Mouse (Mus musculus): Measurements from ENCODE around the gene Wdr54. TPM values are rescaled to one million over a fixed set of nuclear protein-coding genes. Genes with fewer than 3 reads are reported as not detected.

Gene Wdr54
- polyA plus RNA-seq (2012; rRNA removed) (0.15 and 0.44 TPM in 2 replicates), polyA plus RNA-seq (2014; fragmentation: Nextera tagmentation; extraction: Ambion mirVana) (0.32 and 0.35 TPM in 2 replicates)

DNA sequence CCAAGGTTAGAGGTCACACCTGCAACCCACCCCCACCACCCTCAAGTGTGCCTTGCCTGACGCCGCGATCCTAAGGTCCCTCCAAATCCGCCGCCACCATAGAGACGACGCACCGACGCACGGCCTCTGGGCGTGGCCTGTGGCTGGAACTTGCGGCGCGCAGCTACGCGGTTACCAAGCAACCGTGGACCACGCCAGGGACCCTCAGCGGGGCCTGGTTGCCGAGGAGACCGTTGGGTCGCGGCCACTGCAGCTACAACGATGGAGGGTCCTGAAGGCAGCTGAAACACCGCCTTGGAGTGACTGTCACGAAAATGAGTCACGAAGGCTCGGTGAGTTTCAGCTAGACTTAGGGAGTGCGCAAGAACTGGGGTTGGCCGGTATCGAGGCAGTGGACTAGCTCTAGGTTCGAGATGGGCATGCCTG is at the start of gene Wdr54, which contains the start of gene 1700003E16Rik:
Gene Wdr54 (minus strand): TSS at position 139 of the 426 bp plus-strand sequence.
Gene 1700003E16Rik (plus strand): TSS at position 146 of the 426 bp plus-strand sequence.
- peak within 1 kb of the TSS; percentile 80 for H3K4me2 ChIP-seq (ENCODE audit: low read depth)
- no peaks in the 10 kb centered on the region for H3K9me3 ChIP-seq (ENCODE audit: control insufficient read depth, low read length)
- H3K4me3 ChIP-seq (ENCODE audit: insufficient read depth in 1 of 2, low read depth in 2 of 2, low read length in 2 of 2), result peak within 1 kb of the TSS; percentile 46 to 53
- DNase-seq (ENCODE audit: low read depth in 3 of 3, low spot score in 3 of 3) (no peak), ATAC-seq (ENCODE audit: insufficient read depth) (0 out of 2 replicates have a peak, but pooled peaks have one; percentile 42)
- H3K27ac ChIP-seq, result no peak within 1 kb of the TSS
- peaks cover 29% of the 10 kb centered on the region for H3K27me3 ChIP-seq (ENCODE audit: control insufficient read depth, insufficient read depth, low read length)
- H3K36me3 ChIP-seq (replicated peaks; ENCODE audit: control insufficient read depth, insufficient read depth, low read depth), result no peaks in the 10 kb centered on the region
- H3K4me1 ChIP-seq (replicated peaks; ENCODE audit: control insufficient read depth in 2 of 2, insufficient read depth in 2 of 2, low read length in 1 of 2), result no peaks in the 10 kb centered on the region
- H3K9ac ChIP-seq (replicated peaks), result no peak within 1 kb of the TSS; the same call in 1 of the 2 replicates
- no peak for TF ChIP-seq EP300 (IDR thresholded peaks at IDR 0.05; ENCODE audit: low read depth)
- 3% methylated on average over 32 of the region's 32 CpGs for WGBS (ENCODE audit: insufficient replicate concordance)

DNA sequence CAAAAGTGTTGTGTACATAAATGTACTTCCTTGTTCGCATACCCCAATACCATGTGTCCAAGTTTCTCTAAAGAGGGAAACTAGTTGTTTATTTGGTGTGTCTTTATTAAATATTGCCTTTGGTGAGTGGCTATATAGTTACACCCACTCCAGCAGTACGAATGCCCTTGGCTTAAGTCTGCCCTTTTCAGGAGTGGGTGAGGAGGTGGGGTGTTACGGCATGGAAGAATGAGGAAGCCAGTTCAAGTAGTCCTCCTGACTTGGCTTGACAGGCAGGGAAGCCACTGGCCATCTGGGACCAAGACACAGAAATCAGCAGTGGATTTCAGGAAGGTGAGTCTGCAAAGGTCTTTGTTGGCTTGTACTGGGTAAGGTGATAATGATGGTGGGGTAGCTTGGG is 49.7 kb upstream of the Wdr54 start:
- Histone ChIP-seq H3K4me3 (ENCODE audit: insufficient read depth in 1 of 2, low read depth in 2 of 2, low read length in 2 of 2) (no peak overlapping the region), H3K9me3 (ENCODE audit: control insufficient read depth, low read length) (no peaks in the 10 kb centered on the region), H3K9ac (replicated peaks) (no peak overlapping the region), H3K27me3 (ENCODE audit: control insufficient read depth, insufficient read depth, low read length) (no peaks in the 10 kb centered on the region), H3K4me2 (ENCODE audit: low read depth) (no peak overlapping the region), H3K27ac (no peak overlapping the region), H3K36me3 (replicated peaks; ENCODE audit: control insufficient read depth, insufficient read depth, low read depth) (no peaks in the 10 kb centered on the region), H3K4me1 (replicated peaks; ENCODE audit: control insufficient read depth in 2 of 2, insufficient read depth in 2 of 2, low read length in 1 of 2) (no peaks in the 10 kb centered on the region)
- 66% methylated on average over 3 of the region's 3 CpGs for WGBS (ENCODE audit: insufficient replicate concordance)
- no peak for ATAC-seq (ENCODE audit: insufficient read depth)
- no peak for TF ChIP-seq EP300 (IDR thresholded peaks at IDR 0.05; ENCODE audit: low read depth)
- no peak for TF ChIP-seq CTCF (IDR thresholded peaks at IDR 0.05; ENCODE audit: low read depth)
- DNase-seq (ENCODE audit: low read depth in 3 of 3, low spot score in 3 of 3), result no peak

DNA sequence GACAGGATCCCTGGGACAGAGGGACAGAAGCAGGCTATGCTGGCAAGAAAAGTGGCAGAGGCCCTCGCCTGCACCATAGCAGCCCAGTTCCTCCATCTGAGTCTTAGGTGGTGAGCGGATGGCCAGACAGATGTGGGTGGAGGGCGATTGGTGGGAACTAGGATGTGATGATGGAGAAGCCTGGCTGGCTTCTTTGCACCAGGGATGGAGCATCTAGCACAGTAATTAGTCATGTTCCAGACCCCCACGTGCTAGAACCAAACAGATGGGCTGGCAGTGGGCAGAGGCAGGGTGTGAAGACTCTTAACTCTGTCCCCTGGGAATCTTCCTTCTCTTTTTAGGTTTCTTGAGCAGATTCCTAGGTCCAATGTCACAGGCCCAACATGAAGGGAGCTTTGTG is 47.1 kb upstream of the Wdr54 start:
- Histone ChIP-seq H3K9me3 (ENCODE audit: control insufficient read depth, low read length) (no peaks in the 10 kb centered on the region), H3K4me1 (replicated peaks; ENCODE audit: control insufficient read depth in 2 of 2, insufficient read depth in 2 of 2, low read length in 1 of 2) (no peaks in the 10 kb centered on the region), H3K27ac (no peak overlapping the region), H3K4me2 (ENCODE audit: low read depth) (no peak overlapping the region), H3K36me3 (replicated peaks; ENCODE audit: control insufficient read depth, insufficient read depth, low read depth) (no peaks in the 10 kb centered on the region), H3K9ac (replicated peaks) (no peak overlapping the region), H3K4me3 (ENCODE audit: insufficient read depth in 1 of 2, low read depth in 2 of 2, low read length in 2 of 2) (no peak overlapping the region), H3K27me3 (ENCODE audit: control insufficient read depth, insufficient read depth, low read length) (no peaks in the 10 kb centered on the region)
- 62% methylated on average over 4 of the region's 4 CpGs for WGBS (ENCODE audit: insufficient replicate concordance)
- ATAC-seq (ENCODE audit: insufficient read depth) (no peak), DNase-seq (ENCODE audit: low read depth in 3 of 3, low spot score in 3 of 3) (no peak)
- TF ChIP-seq EP300 (IDR thresholded peaks at IDR 0.05; ENCODE audit: low read depth), result no peak
- no peak for TF ChIP-seq CTCF (IDR thresholded peaks at IDR 0.05; ENCODE audit: low read depth)

DNA sequence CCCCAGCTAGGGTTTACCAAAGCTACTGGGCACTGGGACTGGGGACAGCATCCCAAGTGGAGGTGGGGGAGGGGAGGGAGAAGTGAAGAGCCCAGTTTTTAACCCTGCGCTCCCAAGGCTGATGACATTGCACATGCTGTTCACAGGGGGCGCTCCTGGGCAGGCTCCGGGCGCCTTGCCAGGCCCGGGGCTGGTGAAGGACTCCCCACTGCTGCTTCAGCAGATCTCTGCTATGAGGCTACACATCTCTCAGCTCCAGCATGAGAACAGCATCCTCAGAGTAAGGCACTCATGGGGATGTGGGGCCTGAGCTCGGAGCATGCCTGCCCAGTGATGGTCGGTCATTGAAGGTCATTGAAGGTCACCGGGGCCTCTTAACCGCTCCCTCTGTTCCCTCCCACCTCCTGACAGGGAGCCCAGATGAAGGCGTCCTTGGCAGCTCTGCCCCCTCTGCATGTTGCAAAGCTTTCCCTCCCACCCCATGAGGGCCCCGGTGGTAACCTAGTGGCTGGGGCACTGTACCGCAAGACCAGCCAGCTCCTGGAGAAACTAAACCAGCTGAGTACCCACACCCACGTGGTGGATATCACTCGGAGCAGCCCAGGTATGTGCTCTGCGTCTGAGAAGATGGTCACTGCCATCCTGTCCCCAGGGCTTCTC is 41.3 kb upstream of the Wdr54 start:
- no peaks in the 10 kb centered on the region for H3K27me3 ChIP-seq (ENCODE audit: control insufficient read depth, insufficient read depth, low read length)
- H3K27ac ChIP-seq, result no peak overlapping the region
- H3K4me2 ChIP-seq (ENCODE audit: low read depth), result no peak overlapping the region
- H3K4me1 ChIP-seq (replicated peaks; ENCODE audit: control insufficient read depth in 2 of 2, insufficient read depth in 2 of 2, low read length in 1 of 2), result no peaks in the 10 kb centered on the region
- no peak overlapping the region for H3K4me3 ChIP-seq (ENCODE audit: insufficient read depth in 1 of 2, low read depth in 2 of 2, low read length in 2 of 2)
- no peak overlapping the region for H3K9ac ChIP-seq (replicated peaks)
- H3K9me3 ChIP-seq (ENCODE audit: control insufficient read depth, low read length), result no peaks in the 10 kb centered on the region
- H3K36me3 ChIP-seq (replicated peaks; ENCODE audit: control insufficient read depth, insufficient read depth, low read depth), result peaks cover 20% of the 10 kb centered on the region
- WGBS (ENCODE audit: insufficient replicate concordance), result 75% methylated on average over 15 of the region's 15 CpGs
- TF ChIP-seq EP300 (IDR thresholded peaks at IDR 0.05; ENCODE audit: low read depth), result no peak
- peak; percentile 40 for TF ChIP-seq CTCF (IDR thresholded peaks at IDR 0.05; ENCODE audit: low read depth)
- ATAC-seq (ENCODE audit: insufficient read depth) (no peak), DNase-seq (ENCODE audit: low read depth in 3 of 3, low spot score in 3 of 3) (no peak)

DNA sequence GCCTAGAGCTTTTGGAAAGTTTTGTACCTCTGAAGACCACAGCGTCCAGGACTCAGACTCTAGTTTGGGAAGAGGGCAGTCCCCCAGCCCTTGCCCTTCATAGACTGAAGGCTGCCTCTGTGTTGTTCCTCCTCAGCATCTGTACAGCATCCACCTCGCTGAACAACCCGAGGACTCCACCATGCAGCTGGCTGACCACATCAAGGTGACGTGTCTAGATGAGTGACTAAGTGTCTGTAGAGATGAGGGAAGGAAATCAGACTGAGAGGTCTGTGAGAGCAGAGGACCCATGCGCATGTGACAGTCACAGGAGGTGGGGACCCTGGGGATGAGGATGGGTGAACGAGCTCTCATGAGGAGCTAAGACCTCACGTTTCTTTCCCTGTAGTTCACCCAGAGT is 37.4 kb upstream of the Wdr54 start:
- TF ChIP-seq EP300 (IDR thresholded peaks at IDR 0.05; ENCODE audit: low read depth), result no peak
- no peak overlapping the region for H3K27ac ChIP-seq
- H3K4me3 ChIP-seq (ENCODE audit: insufficient read depth in 1 of 2, low read depth in 2 of 2, low read length in 2 of 2), result no peak overlapping the region
- no peaks in the 10 kb centered on the region for H3K27me3 ChIP-seq (ENCODE audit: control insufficient read depth, insufficient read depth, low read length)
- ATAC-seq (ENCODE audit: insufficient read depth) (no peak), DNase-seq (ENCODE audit: low read depth in 3 of 3, low spot score in 3 of 3) (no peak)
- no peaks in the 10 kb centered on the region for H3K9me3 ChIP-seq (ENCODE audit: control insufficient read depth, low read length)
- H3K4me2 ChIP-seq (ENCODE audit: low read depth), result no peak overlapping the region
- H3K36me3 ChIP-seq (replicated peaks; ENCODE audit: control insufficient read depth, insufficient read depth, low read depth), result peaks cover 40% of the 10 kb centered on the region
- no peaks in the 10 kb centered on the region for H3K4me1 ChIP-seq (replicated peaks; ENCODE audit: control insufficient read depth in 2 of 2, insufficient read depth in 2 of 2, low read length in 1 of 2)
- WGBS (ENCODE audit: insufficient replicate concordance), result 80% methylated on average over 7 of the region's 7 CpGs
- no peak overlapping the region for H3K9ac ChIP-seq (replicated peaks)
